In genomic region chr4:143380716-143381004, GRCm38 (mm10) we compare ENCODE assay signal across 9 mouse cellular contexts. TPM values are rescaled to one million over a fixed set of nuclear protein-coding genes. Genes with fewer than 3 reads are reported as not detected.
DNase-seq lines count a peak whose midpoint lies in the region; ATAC-seq and TF ChIP-seq lines count a peak whose summit lies in the region.
"Had no signal": no experiment of that assay in that cellular context is flagged by ENCODE, and none has a peak within 500 bp of the region (broad histone marks: within the 10 kb centered on the region; RNA-seq: fewer than 3 reads in every experiment).

No protein-coding gene starts in this region.

- under 1% methylated on average over 5 of the region's 5 CpGs for WGBS in lung, embryonic 14.5 days

- H3K4me2 ChIP-seq in lung, embryonic 14.5 days: no peak overlapping the region

- H3K27ac ChIP-seq in lung, embryonic 14.5 days (ENCODE audit: low read depth): no peak overlapping the region

- no peak overlapping the region for H3K4me3 ChIP-seq in lung, embryonic 14.5 days (ENCODE audit: low read depth, low read length)

- intact Hi-C loops in gastrocnemius, postnatal 14 days (cut with DNase I; ENCODE audit: low total_unique reads): loop anchor here (2.0 to 5.0 kb wide), 2 partner anchors 56 to 123 kb away; no protein-coding TSS in a partner anchor

- H3K27me3 ChIP-seq in lung, embryonic 14.5 days (ENCODE audit: insufficient read depth, low read length): 0 out of 2 replicates have a peak, but pooled peaks cover 3% of the 10 kb centered on the region

- H3K9me3 ChIP-seq in lung, embryonic 14.5 days (ENCODE audit: low read depth, low read length): no peaks in the 10 kb centered on the region

- ATAC-seq in lung, embryonic 14.5 days (ENCODE audit: insufficient read depth): no peak

- no peak overlapping the region for H3K9ac ChIP-seq in lung, embryonic 14.5 days

- no peaks in the 10 kb centered on the region for H3K4me1 ChIP-seq in lung, embryonic 14.5 days (ENCODE audit: insufficient read depth)

- peak; percentile 16 for DNase-seq in gastrocnemius, postnatal 14 days
- no peak for DNase-seq in gastrocnemius, adult 18-20 months (ENCODE audit: low spot score)
- peak; percentile 80 for DNase-seq in lung, embryonic 14.5 days
- no peak for DNase-seq in lung, postnatal 25 days (ENCODE audit: low spot score)
- DNase-seq in NIH3T3 (ENCODE audit: low read depth): peak; percentile 74
- peak; percentile 67 for DNase-seq in embryo, embryonic 10 days (ENCODE audit: low spot score)
- DNase-seq in lung, postnatal 10 days: peak; percentile 36
- no peak for DNase-seq in spleen, adult 12 weeks (ENCODE audit: low spot score)

- peak; percentile 79 for TF ChIP-seq CTCF in lung, embryonic 14.5 days (IDR thresholded peaks at IDR 0.05; ENCODE audit: low read depth)

- no peaks in the 10 kb centered on the region for H3K36me3 ChIP-seq in lung, embryonic 14.5 days (ENCODE audit: insufficient read depth)

RNA-seq across cellular contexts. Expression of gene Pramel1, which starts 13.6 kb away (rescaled TPM):
- under 1 TPM in 1 of 2 experiments, not detected in 1; 0.18 TPM for total RNA-seq in gastrocnemius, postnatal 14 days (2021)
- not detected for total RNA-seq in gastrocnemius, adult 18-20 months (2021)
- polyA plus RNA-seq in lung, embryonic 14.5 days (2014; fragmentation: Nextera tagmentation; extraction: Ambion mirVana): not detected in 2 replicates
- polyA plus RNA-seq: heart, embryonic 16.5 days had no signal

RNA-seq across cellular contexts. Expression of gene Lrrc38, which starts 31.1 kb away (rescaled TPM):
- 10 to 100 TPM; 21.0 to 22.1 TPM for total RNA-seq in gastrocnemius, postnatal 14 days (2021)
- total RNA-seq in gastrocnemius, adult 18-20 months (2021): 10 to 100 TPM; 33.4 to 37.4 TPM
- 0.11 TPM in 1 of 2 replicates, not detected in the other for polyA plus RNA-seq in lung, embryonic 14.5 days (2014; fragmentation: Nextera tagmentation; extraction: Ambion mirVana)

RNA-seq across cellular contexts. Expression of gene Pramef8, which starts 31.6 kb away (rescaled TPM):
- 1 to 10 TPM; 5.2 to 7.0 TPM for total RNA-seq in gastrocnemius, postnatal 14 days (2021)
- 1 to 10 TPM; 6.1 to 7.7 TPM for total RNA-seq in gastrocnemius, adult 18-20 months (2021)
- 16.1 and 16.3 TPM in 2 replicates for polyA plus RNA-seq in lung, embryonic 14.5 days (2014; fragmentation: Nextera tagmentation; extraction: Ambion mirVana)

Comparison
In these comparisons a context has a peak if more than half of its experiments do, and no peak if none do; other contexts are left out.
1. DNase-seq: peak in gastrocnemius, postnatal 14 days (single experiment), lung, embryonic 14.5 days (single experiment), NIH3T3 (single experiment), embryo, embryonic 10 days (single experiment) and lung, postnatal 10 days (single experiment); none in gastrocnemius, adult 18-20 months (single experiment), lung, postnatal 25 days (single experiment) and spleen, adult 12 weeks (single experiment).